In the genomic region with DNA sequence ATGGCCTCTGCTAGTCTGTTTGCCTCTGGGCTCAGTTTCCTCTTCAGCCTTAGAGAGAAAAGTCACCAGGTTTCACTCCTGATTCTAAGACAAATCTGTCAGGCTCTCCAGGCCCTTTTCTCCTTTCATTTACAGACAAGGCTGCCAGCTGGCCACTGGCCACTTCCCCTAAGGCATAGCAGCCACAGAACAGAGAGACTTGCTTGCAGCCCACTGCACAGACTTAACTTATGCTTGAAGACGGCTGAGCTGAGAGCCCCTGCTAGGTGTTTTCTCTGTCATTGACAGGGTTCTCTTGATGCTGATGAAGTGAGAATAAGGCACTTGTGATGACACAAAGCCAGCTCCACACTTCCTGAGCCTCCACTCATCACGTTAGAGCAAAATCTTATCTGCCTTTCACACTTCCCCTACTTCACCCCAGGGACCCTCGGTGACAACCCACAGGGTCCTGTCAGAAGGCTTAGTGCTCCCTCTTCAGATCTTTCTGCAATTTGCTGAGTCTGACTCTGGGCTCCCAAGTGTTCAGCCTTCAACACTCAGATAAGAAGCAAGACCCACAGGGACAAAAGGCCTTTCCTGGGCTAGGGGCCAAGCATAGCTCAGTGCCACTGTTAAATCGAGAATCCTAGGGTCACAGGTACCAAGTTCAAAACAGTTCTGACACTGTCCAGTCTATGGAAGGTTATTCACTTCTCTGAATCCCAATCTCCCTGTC, we compare ENCODE assay signal across 14 mouse cellular contexts. TPM values are rescaled to one million over a fixed set of nuclear protein-coding genes. Genes with fewer than 3 reads are reported as not detected.
DNase-seq lines count a peak whose midpoint lies in the region; ATAC-seq and TF ChIP-seq lines count a peak whose summit lies in the region.
"Had no signal": no experiment of that assay in that cellular context is flagged by ENCODE, and none has a peak within 500 bp of the region (broad histone marks: within the 10 kb centered on the region; RNA-seq: fewer than 3 reads in every experiment).

No protein-coding gene starts in this region.

- H3K4me2 ChIP-seq in heart, embryonic 13.5 days: no peak overlapping the region
- no peak overlapping the region for H3K4me2 ChIP-seq in forebrain, postnatal 0 days (ENCODE audit: low read depth)
- no peak overlapping the region for H3K4me2 ChIP-seq in intestine, postnatal 0 days (replicated peaks; ENCODE audit: low read depth)
- H3K4me2 ChIP-seq: kidney, embryonic 15.5 days; liver, embryonic 11.5 days; midbrain, embryonic 12.5 days; neural tube, embryonic 15.5 days had no signal

- WGBS in heart, embryonic 13.5 days: 6% methylated on average over 4 of the region's 4 CpGs
- WGBS in forebrain, postnatal 0 days: 33% methylated on average over 4 of the region's 4 CpGs
- 30% methylated on average over 4 of the region's 4 CpGs for WGBS in intestine, postnatal 0 days

- H3K9ac ChIP-seq in heart, embryonic 13.5 days: no peak overlapping the region
- no peak overlapping the region for H3K9ac ChIP-seq in forebrain, postnatal 0 days
- no peak overlapping the region for H3K9ac ChIP-seq in intestine, postnatal 0 days (ENCODE audit: low read depth, low read length)
- H3K9ac ChIP-seq: kidney, embryonic 15.5 days; midbrain, embryonic 12.5 days; neural tube, embryonic 15.5 days had no signal

- DNase-seq in heart, adult 9 months (ENCODE audit: low spot score in 2 of 2): no peak
- DNase-seq in 3T3-L1 (ENCODE audit: low read depth, low spot score) (peak; percentile 48), MEL-GATA-1-ER (ENCODE audit: extremely low read depth, low read depth) (peak; percentile 37)
- DNase-seq in forebrain, postnatal 0 days: peak; percentile 20
- no peak for DNase-seq in T-cell, adult 2 months (ENCODE audit: low spot score)
- DNase-seq: gastrocnemius, postnatal 36 days; right cerebral cortex, postnatal 25 days had no signal

- H3K4me3 ChIP-seq in heart, embryonic 13.5 days: no peak overlapping the region
- H3K4me3 ChIP-seq in forebrain, postnatal 0 days (ENCODE audit: low read depth, low read length): no peak overlapping the region
- no peak overlapping the region for H3K4me3 ChIP-seq in intestine, postnatal 0 days (ENCODE audit: low read depth, low read length)
- H3K4me3 ChIP-seq: erythroblast, embryonic 14.5 days; kidney, embryonic 15.5 days; midbrain, embryonic 12.5 days; neural tube, embryonic 15.5 days had no signal

- no peaks in the 10 kb centered on the region; the same call in 1 of the 2 replicates for H3K9me3 ChIP-seq in heart, embryonic 13.5 days
- H3K9me3 ChIP-seq in forebrain, postnatal 0 days (ENCODE audit: low read length): no peaks in the 10 kb centered on the region
- H3K9me3 ChIP-seq in intestine, postnatal 0 days (ENCODE audit: control insufficient read depth): no peaks in the 10 kb centered on the region
- H3K9me3 ChIP-seq: kidney, embryonic 15.5 days; midbrain, embryonic 12.5 days; neural tube, embryonic 15.5 days had no signal

- peaks cover 10% of the 10 kb centered on the region for H3K4me1 ChIP-seq in heart, embryonic 13.5 days
- H3K4me1 ChIP-seq in forebrain, postnatal 0 days (ENCODE audit: insufficient read depth): no peaks in the 10 kb centered on the region
- H3K4me1 ChIP-seq in intestine, postnatal 0 days (replicated peaks; ENCODE audit: control insufficient read depth, insufficient read depth, low read length): no peaks in the 10 kb centered on the region
- H3K4me1 ChIP-seq: kidney, embryonic 15.5 days; midbrain, embryonic 12.5 days; neural tube, embryonic 15.5 days had no signal

- peak; percentile 40; the same call in 1 of the 2 replicates for ATAC-seq in heart, embryonic 13.5 days (ENCODE audit: extremely low read depth, insufficient number of reproducible peaks, low FRiP score, low TSS enrichment)
- ATAC-seq in forebrain, postnatal 0 days: peak; percentile 51
- ATAC-seq in intestine, postnatal 0 days: no peak

- TF ChIP-seq CTCF in forebrain, postnatal 0 days (IDR thresholded peaks at IDR 0.05; ENCODE audit: low read depth): no peak
- TF ChIP-seq CTCF in intestine, postnatal 0 days (IDR thresholded peaks at IDR 0.05; ENCODE audit: low read depth): no peak

- no peaks in the 10 kb centered on the region for H3K36me3 ChIP-seq in heart, embryonic 13.5 days
- H3K36me3 ChIP-seq in forebrain, postnatal 0 days (ENCODE audit: insufficient read depth): no peaks in the 10 kb centered on the region
- no peaks in the 10 kb centered on the region; the same call in 1 of the 2 replicates for H3K36me3 ChIP-seq in intestine, postnatal 0 days (ENCODE audit: control insufficient read depth, insufficient read depth)
- H3K36me3 ChIP-seq: kidney, embryonic 15.5 days; midbrain, embryonic 12.5 days; neural tube, embryonic 15.5 days had no signal

- peaks cover 90% of the 10 kb centered on the region for H3K27me3 ChIP-seq in heart, embryonic 13.5 days (replicated peaks)
- no peaks in the 10 kb centered on the region for H3K27me3 ChIP-seq in forebrain, postnatal 0 days (ENCODE audit: insufficient read depth, low read length)
- H3K27me3 ChIP-seq in intestine, postnatal 0 days (replicated peaks; ENCODE audit: control insufficient read depth, insufficient read depth, low read length): no peaks in the 10 kb centered on the region
- H3K27me3 ChIP-seq: kidney, embryonic 15.5 days; midbrain, embryonic 12.5 days; neural tube, embryonic 15.5 days had no signal

- H3K27ac ChIP-seq in heart, embryonic 13.5 days (replicated peaks): no peak overlapping the region
- H3K27ac ChIP-seq in forebrain, postnatal 0 days (ENCODE audit: low read depth, low read length): no peak overlapping the region
- no peak overlapping the region for H3K27ac ChIP-seq in intestine, postnatal 0 days (ENCODE audit: low read depth, low read length)
- H3K27ac ChIP-seq: kidney, embryonic 15.5 days; midbrain, embryonic 12.5 days; neural tube, embryonic 15.5 days had no signal

RNA-seq across cellular contexts. Expression of gene Myh11, which starts 25.8 kb away (rescaled TPM):
- polyA plus RNA-seq in heart, embryonic 13.5 days (2015; fragmentation: Nextera tagmentation; extraction: Ambion mirVana): 2.9 and 3.2 TPM in 2 replicates
- total RNA-seq in forebrain, postnatal 0 days (2014; rRNA removed): 0.69 and 2.0 TPM in 2 replicates
- 0.52 and 0.53 TPM in 2 replicates for polyA plus RNA-seq in forebrain, postnatal 0 days (2015; fragmentation: Nextera tagmentation; extraction: Ambion mirVana)
- 164 and 186 TPM in 2 replicates for polyA plus RNA-seq in intestine, postnatal 0 days (2015; fragmentation: Nextera tagmentation; extraction: Ambion mirVana)

RNA-seq across cellular contexts. Expression of gene Fopnl, which starts 51.8 kb away (rescaled TPM):
- 112 and 114 TPM in 2 replicates for polyA plus RNA-seq in heart, embryonic 13.5 days (2015; fragmentation: Nextera tagmentation; extraction: Ambion mirVana)
- total RNA-seq in forebrain, postnatal 0 days (2014; rRNA removed): 111 and 120 TPM in 2 replicates
- polyA plus RNA-seq in forebrain, postnatal 0 days (2015; fragmentation: Nextera tagmentation; extraction: Ambion mirVana): 216 and 222 TPM in 2 replicates
- 66.3 and 66.5 TPM in 2 replicates for polyA plus RNA-seq in intestine, postnatal 0 days (2015; fragmentation: Nextera tagmentation; extraction: Ambion mirVana)

Comparison
In these comparisons a context has a peak if more than half of its experiments do, and no peak if none do; other contexts are left out.
1. DNase-seq: peak in 3T3-L1 (single experiment), MEL-GATA-1-ER (single experiment) and forebrain, postnatal 0 days (single experiment); none in heart, adult 9 months (0 of 2) and T-cell, adult 2 months (single experiment).
2. RNA of gene Myh11, which starts 25.8 kb away (polyA plus RNA-seq): 164 to 186 TPM in intestine, postnatal 0 days; 2.9 to 3.2 TPM in heart, embryonic 13.5 days and 0.52 to 0.53 TPM in forebrain, postnatal 0 days; every median in the first group is over 10 times any median in the second.